Mouse (Mus musculus) layer of hippocampus, postnatal 25 days (tissue): Measurements from ENCODE around the gene Slfn5. TPM values are rescaled to one million over a fixed set of nuclear protein-coding genes. Genes with fewer than 3 reads are reported as not detected.

Source experiments
- DNase-seq, 2 experiments: peaks; one replicate each; pipeline ENCODE4 v3.0.0; 2022; ENCODE audit warnings: mixed read lengths in 2 of 2, low spot score in 1 of 2; ENCODE audit errors: extremely low spot score in 1 of 2
- microRNA-seq, 2 experiments: library from miRNA; unstranded; fragments of <30 nt; microRNA quantifications; one replicate each; pipeline ENCODE4 v1.2.0; 2021
- total RNA-seq, 2 experiments: library from RNA; stranded (reverse); gene quantifications; 2 replicates each; pipeline ENCODE4 v1.2.3; 2021

Gene Slfn5
- total RNA-seq, 2 experiments from 2014 or later = 3.0 to 3.4 TPM

- DNase-seq = peak in 1 of 2 experiments; percentile 18
These were observed 40.5 kb downstream of the Slfn5 start, which contains the start of gene Slfn9 for GRCm38 (mm10) chr11:82991469-82992166. TSS of gene Slfn9 (minus strand) at chr11:82991830.

- no peak for DNase-seq
These were observed 62.2 kb downstream of the Slfn5 start for GRCm38 (mm10) chr11:83013356-83013755.

Small RNA genes within 50 kb of the gene (microRNA-seq; reads per million reads assigned to microRNA genes)
- gene Mir7679 = 0 reads per million in 2 experiments

Other genes starting within 250 kb of the Slfn5 start
- gene Cct6b, start 187.0 kb upstream of the Slfn5 start, total RNA-seq = under 1 TPM; 0.20 to 0.63 TPM
- gene Zfp830, start 187.0 kb upstream of the Slfn5 start, total RNA-seq = 10 to 100 TPM; 15.0 to 17.5 TPM
- 10 to 100 TPM; 22.3 to 26.1 TPM for gene Lig3, start 170.2 kb upstream of the Slfn5 start, total RNA-seq
- gene Rffl, start 80.1 kb upstream of the Slfn5 start, total RNA-seq = 10 to 100 TPM; 13.5 to 14.5 TPM
- gene Rad51d, start 60.7 kb upstream of the Slfn5 start, total RNA-seq = 10 to 100 TPM; 15.1 to 17.2 TPM
- gene Fndc8, start 59.2 kb upstream of the Slfn5 start, total RNA-seq = not detected
- 10 to 100 TPM; 30.9 to 43.0 TPM for gene Nle1, start 42.9 kb upstream of the Slfn5 start, total RNA-seq
- 1 to 10 TPM; 1.1 to 2.4 TPM for gene Unc45b, start 40.8 kb upstream of the Slfn5 start, total RNA-seq
- under 1 TPM; 0.35 to 0.39 TPM for gene Slfn9, start 40.5 kb downstream of the Slfn5 start, total RNA-seq
- gene Slfn8, start 69.5 kb downstream of the Slfn5 start, total RNA-seq = under 1 TPM; 0.20 to 0.40 TPM
- gene Slfn2, start 113.8 kb downstream of the Slfn5 start, total RNA-seq = under 1 TPM; 0.59 to 0.69 TPM
- gene Slfn1, start 165.5 kb downstream of the Slfn5 start, total RNA-seq = not detected
- not detected for gene Slfn4, start 223.8 kb downstream of the Slfn5 start, total RNA-seq
- under 1 TPM; 0.14 to 0.42 TPM for gene Slfn3, start 240.0 kb downstream of the Slfn5 start, total RNA-seq